Mouse (Mus musculus) ovary, postnatal 14 days (tissue): Measurements from ENCODE around the gene Olfml1.

Experiments used
- DNase-seq: peaks from one replicate; pipeline ENCODE4 v3.0.0; 2022; ENCODE audit warnings: low spot score

Gene Olfml1

GRCm38 (mm10) chr7:107567261-107567671, at the start of gene Olfml1:
Gene Olfml1 (plus strand): TSS chr7:107567446.
- DNase-seq = peak; percentile 15

- DNase-seq = no peak
Observed at GRCm38 (mm10) chr7:107519256-107520025, 47.8 kb upstream of the Olfml1 start.

DNA sequence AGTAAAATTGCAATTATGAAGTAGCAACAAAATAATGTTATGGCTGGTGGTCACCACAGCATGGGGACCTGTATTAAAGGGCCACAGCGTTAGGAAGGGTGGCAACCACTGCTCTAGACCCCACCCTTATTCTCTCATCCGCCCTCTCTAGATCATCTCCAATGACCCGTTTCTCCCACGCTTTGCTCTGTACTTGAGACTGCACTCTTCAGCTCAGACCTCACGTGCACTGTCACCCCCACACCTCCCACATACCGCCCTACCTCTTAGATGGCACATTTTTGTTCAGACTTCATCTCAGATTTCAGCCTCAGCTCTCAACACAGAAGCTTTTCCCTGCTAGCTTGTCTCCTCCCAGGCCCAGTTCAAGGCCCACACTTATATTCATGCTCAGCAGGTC, 45.8 kb upstream of the Olfml1 start:
- DNase-seq = no peak

- DNase-seq = peak; percentile 23
Observed at GRCm38 (mm10) chr7:107526299-107526698, 40.9 kb upstream of the Olfml1 start.

GRCm38 (mm10) chr7:107528169-107528772, 39.0 kb upstream of the Olfml1 start:
- DNase-seq = no peak

GRCm38 (mm10) chr7:107529364-107529763, 37.9 kb upstream of the Olfml1 start:
- DNase-seq = no peak

DNA sequence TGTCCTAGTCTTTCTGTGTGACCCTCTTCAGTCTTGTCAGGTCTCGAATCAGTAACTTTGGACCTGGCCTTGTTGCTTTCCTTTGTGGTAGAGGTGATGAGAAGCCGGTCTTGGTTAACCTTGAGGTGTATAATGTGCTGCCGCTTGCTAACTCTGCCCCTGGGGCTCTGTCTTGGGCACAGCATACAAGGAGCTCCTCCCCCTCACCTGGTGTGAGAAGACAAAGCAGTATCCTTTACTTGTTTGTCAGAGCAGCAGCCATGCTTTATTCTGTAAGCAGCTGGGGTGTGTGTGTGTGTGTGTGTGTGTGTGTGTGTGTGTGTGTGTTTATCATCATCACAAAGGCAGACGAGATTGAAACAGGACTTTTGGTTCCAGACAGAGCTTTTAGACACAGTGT, 31.9 kb upstream of the Olfml1 start:
- DNase-seq = no peak

DNA sequence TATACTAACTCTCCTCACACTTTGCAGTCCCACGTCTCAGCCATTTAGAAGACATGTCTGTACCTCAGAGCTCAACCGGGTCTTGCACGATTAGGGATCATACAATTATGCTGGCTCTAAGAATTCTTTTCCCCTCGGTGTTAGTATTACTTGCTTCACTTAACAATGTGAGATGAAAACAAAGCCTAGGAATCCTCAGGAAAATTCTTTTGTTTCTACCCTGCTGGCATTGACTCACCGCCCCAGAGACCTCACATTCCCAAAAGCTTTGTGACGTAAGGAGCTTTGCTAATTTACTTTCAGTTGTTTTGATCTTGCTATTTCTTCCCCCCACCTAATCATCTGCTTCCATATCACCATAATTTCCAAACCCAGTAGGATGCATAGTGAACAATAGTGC, 30.7 kb upstream of the Olfml1 start:
- DNase-seq = no peak

- DNase-seq = no peak
Observed at GRCm38 (mm10) chr7:107540034-107540433, 27.2 kb upstream of the Olfml1 start.

DNA sequence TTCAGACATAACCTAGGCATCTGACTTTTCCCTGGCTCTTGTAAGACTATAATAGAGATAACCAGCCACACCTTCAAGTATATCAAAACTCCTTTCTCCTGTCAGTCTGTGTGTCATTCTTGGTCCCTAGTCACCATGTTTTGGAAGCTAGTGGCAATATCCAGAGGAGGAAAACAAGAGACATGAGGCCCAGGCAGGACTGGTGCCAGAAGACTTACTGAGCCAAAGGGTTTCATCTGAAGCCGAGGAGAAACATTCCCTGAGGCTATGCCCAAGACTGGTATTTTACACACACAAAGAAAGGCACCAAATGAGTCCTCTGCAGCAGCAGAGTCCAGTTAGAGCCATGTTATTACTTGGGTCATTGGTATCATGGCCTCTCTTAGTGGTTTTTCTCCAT, 22.2 kb upstream of the Olfml1 start:
- DNase-seq = no peak

DNA sequence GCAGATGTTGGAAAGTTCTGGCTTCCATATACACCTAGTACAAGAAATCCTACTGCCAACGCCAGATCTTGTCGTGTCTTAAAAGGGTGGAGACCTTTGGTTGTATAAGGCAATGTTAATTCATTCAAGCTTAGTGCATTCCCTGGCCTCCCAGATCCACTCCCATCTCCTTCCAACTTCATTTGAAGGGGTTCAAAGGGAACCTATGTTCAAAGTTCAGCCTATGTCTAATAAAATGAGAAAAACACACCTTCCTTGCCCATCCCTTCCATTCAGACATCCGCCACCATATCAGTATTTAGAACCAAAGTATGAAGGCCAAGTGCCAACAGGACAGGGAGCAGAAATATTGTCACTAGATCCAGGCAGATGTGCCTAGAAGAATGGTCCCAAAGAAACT, 19.4 kb upstream of the Olfml1 start:
- no peak for DNase-seq

- no peak for DNase-seq
Observed at GRCm38 (mm10) chr7:107553461-107553860, 13.8 kb upstream of the Olfml1 start.

DNA sequence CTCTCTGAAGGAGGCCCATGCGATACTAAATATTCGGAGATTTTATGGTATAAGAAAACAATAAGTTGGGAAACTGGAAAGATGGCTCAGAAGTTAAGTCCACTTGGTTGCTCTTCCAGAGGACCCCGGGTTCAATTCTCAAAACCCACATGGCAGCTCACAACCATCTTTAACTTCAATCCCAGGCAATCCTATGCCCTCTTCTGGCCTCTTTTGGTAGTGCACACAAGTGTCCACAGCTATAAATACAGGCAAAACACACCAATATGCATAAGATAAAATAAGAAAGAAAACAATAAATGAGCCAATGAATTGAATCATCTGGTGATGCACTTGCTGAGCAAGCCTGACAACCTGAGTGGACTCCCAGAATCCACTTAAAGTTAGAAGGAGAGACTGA, 11.3 kb upstream of the Olfml1 start:
- no peak for DNase-seq

GRCm38 (mm10) chr7:107560675-107561074, 6.6 kb upstream of the Olfml1 start:
- DNase-seq = no peak

GRCm38 (mm10) chr7:107561584-107561983, 5.7 kb upstream of the Olfml1 start:
- no peak for DNase-seq

GRCm38 (mm10) chr7:107563727-107564126, 3.5 kb upstream of the Olfml1 start:
- no peak for DNase-seq

DNA sequence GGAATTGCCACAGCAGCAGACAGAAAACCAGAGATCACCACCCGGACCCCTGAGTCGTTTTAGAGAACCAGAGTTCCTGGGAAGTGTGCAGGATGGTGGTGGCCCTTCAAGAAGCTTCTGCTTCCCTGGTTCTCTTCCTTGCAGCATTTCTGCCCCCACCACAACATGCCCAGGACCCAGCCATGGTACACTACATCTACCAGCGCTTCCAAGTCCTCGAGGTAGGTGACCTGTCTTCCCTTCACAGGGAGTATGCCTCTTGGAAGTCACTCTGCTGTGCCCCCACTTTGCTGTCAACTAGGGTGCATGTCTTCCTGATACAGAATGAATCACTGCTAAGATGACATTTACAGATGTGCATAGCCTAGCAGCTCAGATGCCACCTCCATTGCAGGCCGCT, 428 bp downstream of the Olfml1 start:
- no peak for DNase-seq

DNA sequence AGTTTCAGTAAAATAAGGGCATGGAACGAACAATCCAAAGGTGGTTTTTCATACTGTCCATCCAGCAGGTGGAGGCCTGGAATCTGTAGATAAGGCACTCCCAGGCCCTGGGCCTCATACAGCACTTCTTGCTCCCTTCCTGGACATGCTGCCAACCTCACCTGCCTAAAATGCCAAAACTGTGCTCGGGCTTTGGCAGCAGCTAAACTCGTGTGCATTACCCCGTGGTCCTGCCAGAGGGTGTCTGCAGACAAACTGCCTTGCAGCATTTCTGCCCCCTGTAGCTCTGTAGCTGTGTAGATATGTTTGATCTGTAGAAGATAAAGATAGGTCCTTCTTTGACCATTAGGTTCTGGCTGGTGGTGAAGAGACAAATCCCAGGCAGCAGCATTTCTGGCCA, 1.7 kb downstream of the Olfml1 start:
- DNase-seq = no peak

- no peak for DNase-seq
Observed at GRCm38 (mm10) chr7:107573856-107574255, 6.6 kb downstream of the Olfml1 start.

- no peak for DNase-seq
Observed at GRCm38 (mm10) chr7:107574276-107574675, 7.0 kb downstream of the Olfml1 start.

DNA sequence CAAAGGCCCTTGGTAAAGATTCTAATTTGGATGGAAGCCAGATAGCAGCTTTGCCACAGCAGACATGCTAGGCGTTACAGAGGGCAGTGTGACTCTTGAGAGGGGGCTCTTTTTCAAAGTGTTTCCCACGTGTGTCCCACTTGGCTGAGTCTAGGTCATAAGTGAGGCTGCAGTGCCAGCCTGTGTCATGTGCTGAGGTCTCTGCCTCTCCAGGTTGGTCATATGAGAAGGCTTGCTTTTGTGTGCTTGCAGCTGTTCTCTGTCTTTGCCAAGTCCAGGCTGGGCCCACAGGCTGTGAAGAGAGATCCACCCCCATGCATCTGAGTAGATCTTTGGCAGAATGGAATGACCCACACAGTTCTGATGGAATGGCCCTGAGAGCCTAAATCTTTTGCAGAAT, 25.4 kb downstream of the Olfml1 start:
- DNase-seq = no peak

GRCm38 (mm10) chr7:107593904-107594303, 26.7 kb downstream of the Olfml1 start:
- DNase-seq = no peak

DNA sequence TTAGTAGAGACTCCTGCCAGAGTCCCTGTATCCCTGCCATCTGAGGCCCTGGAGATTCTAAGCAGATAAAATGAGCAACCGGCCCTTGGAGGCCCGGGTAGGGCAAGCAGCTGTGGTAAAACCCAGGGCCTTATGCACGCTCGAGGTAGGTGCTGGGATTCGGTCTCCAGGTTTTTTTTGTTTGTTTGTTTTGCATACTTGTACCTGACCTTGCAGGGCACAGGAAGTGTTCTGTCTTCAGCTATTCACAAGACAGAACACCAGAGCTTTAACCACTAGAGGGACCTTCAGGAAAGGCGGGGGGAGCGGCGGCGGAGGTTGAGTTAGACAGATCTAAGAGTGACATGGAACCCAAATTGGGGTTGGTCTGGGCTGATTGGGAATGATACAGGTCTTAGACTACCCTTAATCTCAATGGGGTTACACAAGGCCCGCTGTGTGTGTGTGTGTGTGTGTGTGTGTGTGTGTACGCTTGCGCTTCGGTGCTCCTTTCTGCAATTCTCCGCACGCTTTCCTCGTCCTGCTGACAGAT, 27.1 kb downstream of the Olfml1 start:
- DNase-seq = peak; percentile 34
